Mouse (Mus musculus) thymus, postnatal 0 days (tissue): ENCODE data around the gene Taok1. TPM values are rescaled to one million over a fixed set of nuclear protein-coding genes. Genes with fewer than 3 reads are reported as not detected.

Experiments used
- DNase-seq: peaks from one replicate; pipeline ENCODE4 v3.0.0-alpha.2; 2015; ENCODE audit warnings: low spot score
- polyA plus RNA-seq: library from polyadenylated mRNA; unstranded; fragments of >200 nt; fragmentation: Nextera tagmentation; extraction: Ambion mirVana; gene quantifications from 2 replicates; pipeline ENCODE4 v1.2.1, GENCODE M21; 2015

Gene Taok1
- polyA plus RNA-seq, 1 experiment from 2014 or later: 16.7 TPM

DNA sequence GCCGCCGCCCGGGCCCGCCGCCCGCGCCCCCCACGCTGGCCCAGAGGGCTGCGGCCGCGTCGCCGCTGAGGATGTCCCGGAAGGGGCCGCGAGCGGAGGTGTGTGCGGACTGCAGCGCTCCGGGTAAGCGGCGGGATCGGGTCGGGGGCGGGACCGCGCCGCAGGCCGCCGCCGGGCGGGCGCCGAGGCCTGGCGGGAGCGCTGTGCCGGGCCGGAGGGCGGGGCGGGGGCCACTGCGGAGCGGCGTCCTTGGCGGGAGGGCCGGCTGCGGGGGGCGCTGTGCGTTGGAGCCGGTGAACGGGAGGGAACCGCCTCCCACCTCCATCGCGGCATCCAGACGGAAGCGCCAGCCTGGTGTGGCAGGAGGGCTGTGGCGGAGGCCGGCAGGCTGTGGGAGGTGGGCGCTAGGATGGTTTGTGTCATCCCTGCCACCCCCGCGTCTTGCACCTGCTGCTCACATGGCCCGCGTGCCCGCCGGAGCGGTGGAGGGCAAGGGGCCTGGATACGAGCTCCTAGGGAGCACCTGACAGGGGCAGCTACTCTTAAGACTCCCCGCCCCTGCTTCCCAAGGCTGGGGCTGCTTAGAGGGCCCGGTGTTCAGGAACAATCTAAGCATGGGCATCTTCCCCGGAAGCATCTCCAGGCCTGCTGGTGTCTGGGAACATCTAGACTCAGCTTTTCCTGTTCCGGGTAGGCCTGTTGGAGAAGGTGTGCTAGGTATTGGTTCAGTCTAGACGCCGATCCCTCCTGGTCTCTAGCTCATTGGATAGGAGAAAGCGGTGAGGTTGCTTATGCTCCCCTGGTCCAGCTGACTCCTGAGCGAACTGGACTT is 113.9 kb downstream of the Taok1 start, which contains the start of gene Git1:
TSS of gene Git1 (plus strand) at position 51 of the 832 bp plus-strand sequence.
- DNase-seq: peak; percentile 48

DNA sequence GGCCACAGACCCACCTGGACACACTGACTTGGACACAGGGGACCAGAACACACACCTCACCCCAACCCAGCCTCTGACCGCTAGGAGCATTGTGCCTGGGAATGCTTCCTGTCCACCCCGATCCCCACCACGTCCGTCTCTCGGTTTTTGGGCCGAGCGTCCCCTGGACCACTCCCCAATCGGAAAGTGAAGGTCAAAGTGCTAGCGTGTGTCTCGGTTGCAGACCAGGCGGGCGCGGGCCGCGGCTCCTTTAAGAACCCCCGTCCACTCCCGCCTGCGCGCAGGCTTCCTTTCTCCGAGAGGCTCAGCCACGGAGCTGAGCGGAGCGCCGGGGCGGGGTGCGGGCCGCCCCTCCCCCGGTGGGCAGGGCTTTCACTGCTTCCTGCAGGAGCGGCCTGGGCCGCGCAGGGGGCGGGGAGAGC is 114.7 kb downstream of the Taok1 start:
- DNase-seq: peak; percentile 92

DNA sequence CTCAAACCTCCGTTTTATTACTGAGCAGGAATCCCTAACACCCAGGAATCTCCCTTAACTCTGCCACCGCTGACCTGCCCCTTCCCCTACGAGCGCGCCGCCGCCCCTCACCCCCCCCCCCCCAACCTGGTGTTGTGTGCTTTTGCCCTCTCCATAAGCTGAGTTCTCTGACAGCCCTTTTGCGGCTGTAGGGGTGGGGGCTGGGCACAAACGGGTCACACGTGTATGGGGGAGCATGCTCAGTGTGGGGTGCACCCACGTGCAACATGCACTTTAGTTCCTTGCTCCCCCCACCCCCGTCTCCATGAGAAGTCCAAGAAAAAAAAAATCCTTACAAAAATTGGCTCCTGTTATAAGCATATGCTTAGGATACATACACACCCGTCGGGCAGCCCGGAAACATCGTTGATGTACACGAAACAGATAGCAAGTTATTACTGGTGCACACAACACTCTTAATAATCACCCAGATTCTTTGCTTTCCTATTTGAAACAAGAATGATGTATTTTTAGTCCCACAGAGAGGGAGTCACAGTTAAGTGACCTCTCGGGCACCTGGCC is 115.2 kb downstream of the Taok1 start:
- DNase-seq: peak; percentile 60

DNA sequence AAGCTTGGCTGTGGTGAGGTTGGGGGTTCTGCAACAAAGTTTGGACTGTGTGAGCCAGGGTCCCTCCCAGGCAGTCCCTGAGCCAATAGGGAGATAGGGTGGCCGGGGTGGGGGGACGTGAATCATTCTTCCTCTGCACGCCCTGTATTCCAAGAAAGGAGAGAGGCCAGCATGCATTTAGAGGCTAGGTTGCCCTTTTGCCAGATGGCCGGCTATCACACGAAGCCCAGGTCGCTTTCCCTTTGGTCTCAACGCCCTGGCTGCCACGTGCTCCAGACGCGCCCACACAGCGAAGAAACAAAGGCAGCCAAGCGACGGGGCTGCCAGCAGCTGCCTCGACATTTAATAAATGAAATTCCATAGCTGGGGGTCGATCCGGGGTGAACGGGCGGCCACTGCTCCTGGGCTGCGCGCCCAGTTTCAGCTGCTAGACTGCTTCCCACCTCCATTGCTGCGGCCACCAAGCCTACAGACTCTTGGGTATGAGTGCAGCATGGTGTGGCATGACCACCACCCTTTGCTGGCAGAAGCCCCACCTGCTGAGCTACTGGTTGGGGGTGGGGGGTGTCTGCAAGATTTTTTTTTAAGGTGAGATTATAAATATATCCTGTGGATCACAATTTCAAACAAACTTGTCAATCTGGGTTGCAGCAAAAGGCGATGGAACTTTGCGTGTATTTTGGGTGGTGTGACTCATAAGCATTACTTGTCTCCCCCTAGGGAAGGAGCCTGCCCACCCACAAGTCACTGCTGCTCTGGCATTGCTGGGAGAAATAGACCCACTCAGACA is 115.9 kb downstream of the Taok1 start:
- DNase-seq: no peak

DNA sequence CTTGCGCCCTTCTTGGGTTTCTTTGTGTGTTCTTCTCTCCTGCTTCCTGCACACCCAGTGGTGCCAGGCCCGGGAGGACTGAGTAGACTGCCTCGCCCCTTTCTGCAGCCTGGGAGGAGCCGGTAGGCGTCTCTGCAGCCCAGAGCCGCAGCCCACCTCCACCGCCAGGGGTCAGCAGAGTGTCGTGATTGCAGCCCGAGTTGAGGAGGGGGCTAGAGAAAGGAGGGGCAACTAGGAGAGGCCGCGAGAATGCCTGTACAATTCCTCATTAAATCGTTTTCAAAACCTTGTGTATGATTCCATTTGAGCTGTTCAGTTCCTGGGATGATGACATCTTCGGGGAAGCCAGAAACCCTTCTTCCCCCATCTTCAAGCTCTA is 116.5 kb downstream of the Taok1 start:
- peak; percentile 92 for DNase-seq

DNA sequence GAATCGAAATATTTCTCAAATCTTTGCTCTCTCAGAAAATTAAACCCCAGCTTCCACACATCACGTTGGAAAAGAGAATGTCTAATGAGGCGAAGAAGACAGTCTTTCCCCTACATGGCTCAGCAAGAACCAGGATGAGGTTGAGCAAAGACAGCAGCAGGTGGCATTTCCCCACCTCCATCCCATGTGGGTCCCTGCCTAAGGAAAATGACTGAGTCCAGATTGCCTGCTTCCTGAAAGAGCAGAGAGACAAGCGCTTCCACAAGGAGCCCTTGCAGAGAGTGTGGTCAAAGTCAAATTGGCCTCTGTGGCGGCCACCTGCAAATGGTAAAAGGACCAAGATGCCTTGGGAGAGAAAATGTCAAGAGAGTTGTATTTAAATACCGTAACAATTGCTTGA is 117.2 kb downstream of the Taok1 start:
- no peak for DNase-seq

DNA sequence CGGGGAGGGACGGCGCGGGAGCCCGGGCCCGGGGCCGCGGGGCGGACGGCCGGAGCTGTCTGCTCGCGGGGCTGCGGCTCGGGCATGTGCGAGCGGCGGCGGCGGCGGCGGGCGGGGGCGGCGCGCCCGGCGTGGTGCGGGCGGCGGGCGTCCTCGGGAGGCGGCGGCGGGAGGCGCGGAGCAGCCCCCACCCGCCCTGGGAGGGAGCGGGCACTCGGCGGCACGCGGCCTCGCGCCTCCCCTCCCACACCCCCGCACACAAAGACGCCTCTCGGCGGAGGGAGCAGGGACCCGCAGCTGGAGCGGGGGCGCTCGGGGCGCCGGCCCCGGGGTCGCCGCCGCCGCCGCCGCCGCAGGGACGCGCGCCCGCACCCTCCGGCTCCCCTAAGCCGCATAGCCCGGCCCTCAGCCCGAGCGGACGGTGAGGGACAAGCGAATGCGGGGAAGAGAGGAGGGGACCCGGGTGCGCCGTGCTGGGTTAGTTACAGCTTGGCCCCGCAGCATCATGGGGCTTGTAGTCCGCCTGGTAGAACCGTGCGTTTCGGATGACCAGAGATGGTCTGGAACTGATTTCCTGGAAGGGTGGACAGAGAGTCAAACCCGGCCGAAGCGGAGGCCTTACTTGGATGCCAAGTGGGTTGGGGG is 117.9 kb downstream of the Taok1 start, which contains the start of gene Ankrd13b:
TSS of gene Ankrd13b (minus strand) at position 88 of the 645 bp plus-strand sequence.
- DNase-seq: peak; percentile 35

DNA sequence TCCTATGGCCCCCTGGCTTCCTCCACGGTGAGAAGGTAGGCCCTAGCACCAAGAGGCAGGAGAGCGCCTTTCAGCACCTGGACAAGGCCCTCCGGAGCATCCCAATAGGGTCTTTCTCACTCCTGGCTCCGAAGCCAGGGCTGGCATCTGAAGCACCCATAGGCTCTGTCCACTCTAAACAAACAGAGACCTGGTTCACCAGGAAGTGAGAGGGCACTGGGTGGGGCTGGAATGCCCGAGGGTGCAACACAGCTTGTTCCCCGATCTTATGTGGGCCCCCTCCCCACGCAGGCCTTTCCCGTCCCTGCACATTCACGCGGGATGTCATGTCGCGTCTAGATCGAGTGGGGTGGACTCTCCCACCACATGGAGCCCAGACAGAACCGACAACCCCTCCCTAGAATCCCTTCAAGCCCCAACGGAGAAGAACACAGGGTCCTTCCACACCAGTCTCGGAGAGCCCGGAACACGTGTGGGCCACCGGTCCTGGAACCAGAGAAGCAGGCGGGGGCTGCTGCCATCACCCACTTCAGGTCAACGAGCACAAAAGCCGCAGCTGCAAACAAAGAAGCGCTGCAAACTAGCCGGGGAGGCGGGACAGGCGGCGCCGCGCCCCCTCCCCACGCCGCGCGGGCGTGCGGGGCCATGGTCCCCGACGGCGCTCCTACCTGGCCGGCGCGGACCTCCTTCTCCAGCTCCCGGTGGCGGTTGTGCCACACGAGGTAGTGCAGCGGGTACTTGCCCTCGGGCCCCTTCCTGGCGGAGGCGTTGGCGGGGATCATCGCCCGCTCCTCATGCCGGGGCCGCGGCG is 118.6 kb downstream of the Taok1 start:
- peak; percentile 31 for DNase-seq

DNA sequence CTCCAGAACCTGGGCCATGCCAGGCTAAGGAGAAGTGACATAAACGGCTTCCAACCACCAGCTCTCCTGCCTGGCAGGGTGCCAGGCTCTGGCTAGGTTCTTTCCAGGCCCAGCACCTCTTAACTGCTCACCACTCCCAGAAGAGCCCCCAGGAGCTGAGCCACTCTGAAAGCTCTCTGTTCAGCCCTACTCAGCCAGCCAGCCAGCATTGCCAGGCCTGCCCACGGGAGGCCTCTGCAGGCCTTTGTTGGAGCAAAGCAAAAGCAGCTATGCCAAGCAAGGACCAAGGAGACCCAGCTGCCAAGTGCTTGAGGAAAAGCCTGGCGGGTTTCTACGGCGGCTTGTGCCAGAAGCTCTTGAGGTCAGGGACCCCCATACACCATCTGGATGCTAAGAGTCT is 120.8 kb downstream of the Taok1 start:
- DNase-seq: no peak

DNA sequence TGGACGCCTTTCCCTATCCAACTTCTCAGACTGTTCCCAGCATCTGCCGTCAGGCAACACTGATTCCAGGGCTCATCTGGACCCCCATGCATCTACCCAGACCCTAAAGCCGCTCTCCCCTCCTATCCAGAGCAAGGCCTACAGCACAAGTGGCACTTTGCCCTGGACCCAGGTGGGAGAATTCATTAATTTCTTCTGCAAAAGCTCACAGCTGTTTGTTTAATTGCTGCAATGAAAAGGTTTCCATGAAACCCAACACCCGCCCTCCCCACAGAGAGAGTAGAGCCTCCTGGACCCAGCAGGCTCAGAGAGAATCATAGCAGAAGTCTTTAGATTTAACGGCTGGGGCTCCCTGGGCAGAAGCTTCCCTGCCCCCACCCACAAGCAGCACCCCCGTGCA is 122.4 kb downstream of the Taok1 start:
- no peak for DNase-seq

DNA sequence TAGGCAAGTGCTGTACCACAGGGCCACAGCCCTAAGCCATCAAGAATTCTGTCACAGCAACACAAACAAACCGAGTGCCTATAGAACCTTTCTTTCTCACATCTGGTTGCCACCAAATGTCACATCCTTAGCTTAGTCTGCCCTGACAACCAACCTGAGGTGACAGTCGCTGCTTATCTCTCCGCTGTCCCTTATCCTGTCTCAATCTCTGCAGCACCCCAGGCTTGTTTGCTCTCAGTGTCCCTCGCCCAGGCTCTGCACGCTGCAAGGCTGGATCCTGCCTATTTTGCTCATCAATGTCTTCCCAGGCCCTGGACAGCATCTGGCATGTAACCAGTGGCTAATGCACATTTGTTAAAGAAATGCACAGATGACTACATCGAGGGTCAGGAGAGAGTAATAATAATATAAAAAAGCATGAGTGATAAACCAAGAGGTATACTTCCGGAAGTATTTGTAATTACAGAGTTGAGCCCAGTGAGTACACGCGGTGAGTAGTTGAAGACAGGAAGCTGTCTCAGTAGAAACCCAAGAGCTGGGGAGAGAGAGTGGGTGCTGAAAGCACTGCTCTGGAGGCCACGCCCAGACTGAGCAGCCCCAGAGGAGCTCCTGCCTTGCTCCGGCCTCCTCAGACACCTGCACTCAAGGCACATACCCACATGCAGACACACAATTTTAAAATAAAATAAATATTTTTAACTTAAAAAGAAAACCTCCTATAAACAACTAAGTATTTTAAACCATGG is 123.9 kb downstream of the Taok1 start:
- DNase-seq: peak; percentile 77

DNA sequence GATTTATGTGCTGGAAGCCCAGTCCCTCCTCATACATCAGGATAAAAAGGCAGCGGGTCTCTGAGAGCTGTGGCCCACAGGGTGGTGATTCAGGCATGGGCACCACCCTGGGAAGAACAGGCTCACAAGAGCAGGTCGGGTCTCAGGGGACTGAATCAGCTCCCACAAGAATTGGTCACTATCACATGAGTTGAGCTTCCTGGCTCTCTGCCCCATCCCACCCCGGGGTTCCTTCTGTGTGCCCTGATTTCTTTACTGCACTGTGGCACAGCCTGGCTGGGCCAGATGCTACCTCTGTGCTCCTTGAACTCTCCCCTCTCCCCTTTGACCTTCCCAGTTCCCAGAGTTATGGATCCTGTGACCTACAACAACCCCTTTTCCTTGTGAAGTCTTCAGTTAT is 124.6 kb downstream of the Taok1 start:
- no peak for DNase-seq

Other genes with a start within 250 kb of the Taok1 start
- gene Coro6, start 145.4 kb downstream of the Taok1 start, polyA plus RNA-seq: not detected in 2 replicates
- 3.1 TPM in 2 replicates for gene Ankrd13b, start 118.1 kb downstream of the Taok1 start, polyA plus RNA-seq
- 5.8 and 6.7 TPM in 2 replicates for gene Git1, start 114.3 kb downstream of the Taok1 start, polyA plus RNA-seq
- gene Abhd15, start 92.7 kb downstream of the Taok1 start, polyA plus RNA-seq: 16.8 and 22.7 TPM in 2 replicates
- 39.4 and 45.1 TPM in 2 replicates for gene Trp53i13, start 91.8 kb downstream of the Taok1 start, polyA plus RNA-seq
- gene Gm10392, start 88.6 kb downstream of the Taok1 start, polyA plus RNA-seq: 3.8 and 5.5 TPM in 2 replicates
- gene Nufip2, start 78.3 kb upstream of the Taok1 start, polyA plus RNA-seq: 3.8 and 5.2 TPM in 2 replicates
- 0.79 TPM in 1 of 2 replicates, not detected in the other for gene Cryba1, start 117.5 kb upstream of the Taok1 start, polyA plus RNA-seq
- 25.5 and 27.5 TPM in 2 replicates for gene Myo18a, start 155.4 kb upstream of the Taok1 start, polyA plus RNA-seq
- 0.39 and 1.1 TPM in 2 replicates for gene Gm10277, start 179.9 kb upstream of the Taok1 start, polyA plus RNA-seq